Comparison of ENCODE assay signal across 8 mouse cellular contexts in the genomic region with DNA sequence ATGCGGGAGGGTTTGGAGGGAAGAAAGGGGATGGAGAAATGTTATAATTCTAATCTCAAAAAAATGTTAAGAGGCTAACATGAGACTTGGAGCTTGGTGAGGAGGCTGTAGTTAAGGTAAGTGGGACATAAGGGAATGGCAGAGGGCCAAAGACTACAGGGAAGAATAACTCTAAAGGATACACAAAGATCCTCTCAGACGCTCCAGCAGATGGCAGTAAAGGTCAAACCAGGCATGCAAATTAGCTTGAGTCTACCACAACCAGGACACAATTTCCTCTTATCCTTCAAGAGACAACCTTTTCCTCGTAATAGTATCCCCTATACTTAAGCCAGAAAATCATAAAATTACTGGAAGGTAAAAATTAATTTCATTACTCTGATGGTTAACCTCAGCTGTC.
DNase-seq lines count a peak whose midpoint lies in the region; ATAC-seq lines count a peak whose summit lies in the region.

No protein-coding gene starts in this region.

- no peaks in the 10 kb centered on the region for H3K9me3 ChIP-seq in heart, embryonic 12.5 days (replicated peaks)

- no peaks in the 10 kb centered on the region for H3K4me1 ChIP-seq in heart, embryonic 12.5 days (replicated peaks)

- DNase-seq in heart, adult 8-10 months (ENCODE audit: low spot score) = peak; percentile 27
- DNase-seq in 416B (ENCODE audit: low read depth) = peak; percentile 42
- DNase-seq in adrenal gland, adult 2 months = peak; percentile 32
- DNase-seq in embryo, embryonic 9.5 days (ENCODE audit: extremely low spot score) = peak; percentile 1
- peak; percentile 4 to 8 for DNase-seq in layer of hippocampus, postnatal 36 days
- DNase-seq in retina, postnatal 7 days (ENCODE audit: low read depth, low spot score) = peak; percentile 33
- DNase-seq in spleen, postnatal 4 days (ENCODE audit: low spot score in 2 of 2) = no peak

- H3K4me2 ChIP-seq in heart, embryonic 12.5 days = no peak overlapping the region

- ATAC-seq in heart, embryonic 12.5 days (ENCODE audit: insufficient number of reproducible peaks, low FRiP score) = no peak

- H3K36me3 ChIP-seq in heart, embryonic 12.5 days = no peaks in the 10 kb centered on the region

- no peak overlapping the region for H3K4me3 ChIP-seq in heart, embryonic 12.5 days

- WGBS in heart, embryonic 12.5 days = 65% methylated on average over 3 of the region's 3 CpGs

- H3K27me3 ChIP-seq in heart, embryonic 12.5 days (replicated peaks) = no peaks in the 10 kb centered on the region

- H3K9ac ChIP-seq in heart, embryonic 12.5 days = no peak overlapping the region

- H3K27ac ChIP-seq in heart, embryonic 12.5 days (ENCODE audit: poor library complexity, severe bottlenecking) = no peak overlapping the region

Comparison
In these comparisons a context has a peak if more than half of its experiments do, and no peak if none do; other contexts are left out.
1. DNase-seq: peak in heart, adult 8-10 months (single experiment), 416B (single experiment), adrenal gland, adult 2 months (single experiment), embryo, embryonic 9.5 days (single experiment), layer of hippocampus, postnatal 36 days (2 of 2) and retina, postnatal 7 days (single experiment); none in spleen, postnatal 4 days (0 of 2).